Mouse (Mus musculus): ENCODE measurements around the gene Tctn3.
A peak's percentile ranks its signal among the peaks of the same experiment; 100 is the strongest.

The Tctn3 gene

DNA sequence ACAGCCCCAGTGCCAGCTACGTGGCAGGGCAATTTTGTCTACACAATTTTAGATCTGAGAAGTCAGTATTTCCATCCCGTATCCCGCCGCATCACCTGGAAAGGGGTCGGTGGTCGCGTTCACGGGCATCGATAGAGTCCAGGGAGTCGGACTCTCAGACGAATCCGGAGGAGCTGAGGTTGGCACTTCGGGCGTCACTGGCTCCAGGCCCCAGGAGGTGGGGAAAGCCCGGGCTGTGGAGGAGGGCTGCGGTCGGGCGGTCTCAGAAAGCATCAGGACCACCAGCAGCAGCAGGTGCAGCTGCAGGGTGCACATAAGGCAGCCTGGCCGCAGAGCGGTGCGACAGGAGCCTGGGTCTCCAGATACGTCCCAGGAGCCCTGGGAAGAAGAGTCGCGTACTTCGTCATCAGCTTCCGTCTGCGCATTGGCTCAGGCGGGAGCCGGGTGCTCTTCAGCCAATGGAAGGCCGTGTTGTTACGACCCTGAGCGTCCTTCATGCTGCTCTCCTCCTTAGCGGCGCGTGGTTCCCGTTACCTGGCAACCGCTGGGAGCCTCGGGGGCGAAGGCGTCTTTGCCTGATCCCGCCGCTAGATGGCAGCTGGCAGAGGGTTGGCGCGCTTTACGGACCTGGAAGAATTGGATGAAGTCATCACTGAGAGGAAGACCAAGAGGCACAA lies at the start of gene Tctn3, which contains the start of gene Entpd1:
Gene Tctn3, minus strand, starts transcription at position 404 of the 677 bp plus-strand sequence.
Gene Entpd1, plus strand, starts transcription at position 537 of the 677 bp plus-strand sequence.
- peak; percentile 98 for DNase-seq

DNA sequence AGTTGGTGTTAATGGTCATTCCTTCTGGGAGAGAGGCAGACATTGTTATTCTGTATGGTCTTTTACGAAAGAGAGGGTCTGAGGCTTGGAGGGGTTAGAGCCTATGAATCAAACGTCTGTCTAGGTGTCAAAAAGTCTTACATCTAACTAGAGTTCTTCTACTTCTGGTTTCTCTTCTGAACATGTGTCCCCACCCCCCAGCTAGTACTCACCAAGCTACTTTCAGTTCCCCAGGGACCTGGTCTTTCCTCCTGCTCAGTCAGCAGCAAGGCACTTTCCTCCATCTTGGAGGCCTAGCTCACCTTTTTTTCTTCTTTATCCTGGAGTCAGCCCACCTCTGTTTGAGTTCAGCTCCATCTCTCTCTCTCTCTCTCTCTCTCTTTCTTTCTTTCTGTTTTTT lies 49.1 kb upstream of the Tctn3 start:
- no peak for DNase-seq

DNA sequence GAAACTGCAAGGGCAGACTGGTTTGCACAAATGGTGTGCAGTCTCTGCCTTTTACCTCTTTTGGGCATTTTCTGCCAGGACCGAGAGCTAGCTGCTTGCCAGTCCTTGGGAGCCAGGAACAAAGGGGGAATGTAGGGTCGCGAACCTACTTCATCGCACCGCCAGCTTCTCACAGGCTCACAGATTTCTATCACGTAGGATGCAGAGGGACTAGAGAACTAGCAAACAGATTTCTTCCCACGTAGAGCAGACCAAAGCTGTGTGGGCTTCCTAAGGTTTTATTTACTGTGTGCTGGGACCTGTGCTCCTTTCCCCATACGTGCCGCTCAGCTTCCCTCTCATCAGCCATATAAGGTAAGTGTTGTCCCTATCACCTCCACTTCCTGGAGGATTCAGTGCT lies 48.5 kb upstream of the Tctn3 start:
- peak; percentile 47 for DNase-seq

DNA sequence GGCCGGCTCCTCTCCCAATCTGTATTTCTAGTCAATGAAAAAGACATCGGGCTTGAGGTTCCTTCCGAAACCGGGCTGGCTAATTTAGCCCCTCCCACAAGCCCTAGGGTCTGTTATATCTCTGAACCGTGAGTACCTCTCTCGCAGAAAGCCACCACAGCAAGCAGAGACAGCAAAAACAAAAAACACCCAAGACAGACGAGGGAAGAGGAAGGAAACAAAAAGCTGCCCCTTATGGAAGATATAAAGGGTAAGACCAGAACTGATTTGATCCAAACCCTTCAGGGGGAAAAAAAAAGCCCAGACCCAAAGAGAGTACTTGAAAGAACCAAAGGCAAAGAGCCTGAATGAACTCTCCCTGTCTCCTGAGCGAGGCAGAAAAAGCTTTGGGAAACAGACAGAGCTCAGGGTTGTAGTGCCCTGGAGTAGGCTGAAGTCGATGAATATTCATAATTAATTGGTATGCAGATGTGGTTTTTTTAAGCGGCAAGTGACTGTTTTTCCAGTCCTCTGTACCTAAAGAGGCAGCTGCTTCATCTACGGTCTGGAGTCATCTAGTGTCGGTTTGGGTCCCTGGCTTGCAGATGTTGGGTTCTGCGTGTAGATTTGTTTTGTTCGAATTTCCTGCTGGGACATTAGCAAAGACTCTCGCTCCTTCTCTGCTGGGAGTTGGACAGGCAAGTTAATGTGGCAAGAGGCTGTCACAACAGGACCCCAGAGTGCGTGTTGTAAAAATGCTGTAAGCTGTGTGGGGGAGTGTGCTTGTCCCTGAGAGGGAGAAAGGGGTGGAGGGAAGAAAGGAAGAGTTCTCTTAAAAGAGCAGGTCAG lies 47.8 kb upstream of the Tctn3 start:
- peak; percentile 58 for DNase-seq

DNA sequence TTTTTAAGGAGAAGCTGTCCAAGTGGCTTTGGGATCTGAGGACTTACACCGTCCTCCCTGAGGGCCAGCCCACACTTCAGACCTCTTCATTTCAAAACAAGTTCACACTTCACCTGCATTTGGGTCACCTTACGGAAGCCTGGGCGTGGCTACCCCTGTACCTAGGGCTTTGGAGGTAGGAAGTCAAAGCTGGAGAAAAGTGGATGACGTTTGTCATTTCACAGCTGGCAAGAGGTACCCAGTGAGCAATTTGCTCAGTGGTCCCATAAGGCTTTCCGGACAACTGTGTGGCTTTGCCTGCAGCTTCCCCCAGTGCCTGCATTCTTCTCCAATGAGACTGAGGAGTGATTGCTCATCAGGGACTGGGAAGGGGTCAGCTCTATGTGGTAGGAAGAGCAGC lies 46.9 kb upstream of the Tctn3 start:
- peak; percentile 8 for DNase-seq

DNA sequence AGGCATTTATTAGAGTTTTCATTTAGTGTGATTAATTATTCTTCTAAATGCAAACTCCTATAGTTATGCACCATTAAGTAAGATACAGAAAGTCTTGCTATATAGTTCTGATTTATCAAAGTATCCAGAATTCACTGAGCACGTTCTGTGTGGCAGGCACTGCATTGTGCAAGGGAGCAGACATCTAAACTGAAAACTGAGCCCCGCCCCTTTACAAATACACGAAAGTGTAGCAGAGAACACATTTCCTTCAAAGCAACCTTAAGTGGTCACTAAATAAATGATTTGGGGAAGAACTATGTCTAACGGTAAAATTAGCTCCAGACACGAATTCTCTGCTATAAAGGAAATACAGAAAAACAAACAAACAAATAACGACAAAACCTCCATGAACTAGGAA lies 46.2 kb upstream of the Tctn3 start:
- DNase-seq = no peak

DNA sequence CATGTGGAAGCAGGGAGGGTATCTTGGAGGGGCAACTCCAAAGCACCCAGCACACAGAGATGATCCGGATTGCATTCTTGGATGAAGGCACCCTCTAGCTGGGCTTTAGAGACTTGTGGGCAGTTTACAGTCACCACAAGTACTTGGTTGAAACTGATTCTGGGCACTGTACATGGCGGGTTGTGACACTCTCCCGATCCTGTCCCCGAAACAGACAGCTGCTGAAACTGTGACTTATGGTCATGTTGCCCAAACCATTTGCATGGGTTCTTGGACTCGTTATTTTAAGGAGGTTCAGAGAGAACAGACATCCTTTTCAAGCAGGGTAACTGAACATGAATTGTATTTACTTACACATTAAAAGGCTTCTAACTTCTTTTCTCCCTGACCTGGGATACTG lies 44.2 kb upstream of the Tctn3 start:
- no peak for DNase-seq

DNA sequence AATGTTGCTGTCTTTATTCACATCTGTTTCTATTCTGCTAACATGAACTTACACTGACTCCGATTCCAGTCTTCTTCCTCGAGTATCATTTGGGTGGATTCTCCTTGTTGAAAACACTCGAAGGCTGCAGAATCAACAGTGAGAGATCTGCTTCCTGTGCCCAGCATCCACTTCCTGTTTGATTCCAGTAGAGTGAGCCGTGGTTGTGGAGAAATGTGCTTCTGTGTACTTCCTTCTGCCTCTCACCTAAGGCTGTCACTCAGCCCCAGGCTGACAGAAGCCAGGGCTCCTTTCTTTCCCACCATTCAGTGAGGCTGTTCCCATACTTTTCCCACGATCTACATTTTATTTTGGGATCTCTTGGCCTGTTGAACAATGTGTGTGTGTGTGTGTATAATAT lies 38.1 kb upstream of the Tctn3 start:
- DNase-seq = no peak

DNA sequence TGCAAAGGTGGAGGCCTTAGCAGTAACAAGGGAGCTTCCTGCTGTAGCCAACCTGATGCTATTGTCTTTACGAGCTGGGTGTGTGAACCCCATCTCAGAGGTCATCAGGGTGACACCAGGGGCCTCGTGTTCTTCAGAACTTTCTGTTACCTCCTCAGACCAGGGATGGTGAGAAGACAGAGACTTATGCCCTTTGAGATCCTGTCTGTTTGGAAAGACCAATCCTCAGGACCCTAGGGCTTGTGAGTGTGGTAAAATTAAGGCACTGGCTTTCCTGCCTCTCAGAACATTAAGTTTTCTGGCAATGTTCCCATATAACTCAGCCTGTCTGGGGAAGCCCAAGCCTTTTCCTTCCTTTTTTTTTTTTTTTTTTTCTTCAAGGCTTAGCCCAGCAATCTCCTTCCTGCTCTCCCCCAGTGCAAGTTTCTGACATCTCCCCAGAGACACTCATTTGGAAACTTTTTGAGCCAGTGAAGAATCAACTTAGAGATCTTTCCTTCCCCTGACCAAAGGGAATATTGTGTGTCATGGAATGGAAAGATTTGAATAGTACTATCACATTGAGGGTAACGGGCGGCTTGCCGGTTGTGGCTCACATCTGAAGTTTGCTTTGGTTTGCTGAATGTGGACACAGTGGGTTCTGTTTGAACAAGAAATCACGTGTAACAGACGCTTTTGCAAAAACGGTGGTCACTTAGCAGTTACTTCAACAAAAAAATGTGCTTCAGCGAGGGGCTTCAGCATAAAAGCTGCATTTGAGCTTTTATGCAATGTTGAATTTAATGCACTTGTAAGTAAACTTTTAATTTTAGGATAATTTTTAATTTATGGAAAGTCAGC lies 35.5 kb upstream of the Tctn3 start:
- DNase-seq = peak; percentile 4

DNA sequence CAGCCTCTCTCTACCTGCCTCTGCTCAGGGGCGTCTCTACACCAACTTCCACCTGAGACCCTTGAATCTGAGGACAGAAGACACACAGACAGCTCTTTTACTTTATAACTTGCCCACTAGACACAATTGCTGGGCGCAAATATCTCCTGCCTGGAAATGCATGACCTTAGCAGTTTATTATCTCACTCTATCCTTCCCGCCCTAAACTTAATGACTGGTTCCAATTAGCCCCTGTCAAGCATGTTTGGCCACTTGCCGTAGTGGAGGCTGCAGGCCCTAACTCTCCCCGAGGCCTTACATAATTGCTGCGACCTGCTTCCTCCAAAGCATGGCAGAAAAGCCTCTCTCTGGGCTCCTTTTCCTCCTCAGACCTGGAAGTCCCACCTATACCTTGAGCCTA lies 34.3 kb upstream of the Tctn3 start:
- DNase-seq = peak; percentile 8

DNA sequence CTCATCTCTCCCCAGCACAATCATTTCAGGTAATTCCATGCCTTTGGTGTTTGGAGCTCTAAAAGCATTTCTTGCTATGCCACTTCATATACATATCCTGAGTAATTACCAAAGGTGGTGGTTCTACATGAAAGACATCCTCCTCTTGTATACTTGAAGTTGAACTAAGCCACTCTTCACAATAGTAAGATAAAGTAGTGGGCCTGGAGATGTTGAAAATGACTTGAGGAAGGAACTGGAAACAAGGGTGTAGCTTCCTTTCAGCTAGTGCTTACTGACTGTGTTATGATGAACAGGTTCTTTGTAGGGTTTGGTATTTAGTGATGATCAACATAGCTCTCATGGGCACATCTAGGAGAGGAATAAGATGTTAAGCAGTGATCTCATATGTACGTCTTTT lies 31.8 kb upstream of the Tctn3 start:
- DNase-seq = no peak

DNA sequence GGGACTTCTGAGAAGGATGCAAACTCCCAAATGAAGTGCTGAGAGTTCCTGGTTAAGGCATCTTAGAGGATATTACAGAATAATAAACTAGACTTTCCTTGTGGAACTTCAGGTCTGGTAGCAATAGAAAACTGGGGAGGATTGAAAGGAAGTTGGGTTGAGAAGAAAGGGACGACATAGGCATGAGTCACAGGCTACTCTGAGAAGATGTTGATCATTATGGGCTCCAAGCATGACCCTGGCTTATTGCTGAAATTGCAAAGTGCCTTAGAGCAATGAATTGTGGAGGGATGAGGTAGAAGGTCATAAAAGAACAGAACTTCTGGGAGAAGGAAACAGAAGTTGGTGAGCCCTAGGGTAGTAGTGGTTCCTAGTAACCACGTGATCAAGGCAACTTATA lies 28.8 kb upstream of the Tctn3 start:
- DNase-seq = no peak

DNA sequence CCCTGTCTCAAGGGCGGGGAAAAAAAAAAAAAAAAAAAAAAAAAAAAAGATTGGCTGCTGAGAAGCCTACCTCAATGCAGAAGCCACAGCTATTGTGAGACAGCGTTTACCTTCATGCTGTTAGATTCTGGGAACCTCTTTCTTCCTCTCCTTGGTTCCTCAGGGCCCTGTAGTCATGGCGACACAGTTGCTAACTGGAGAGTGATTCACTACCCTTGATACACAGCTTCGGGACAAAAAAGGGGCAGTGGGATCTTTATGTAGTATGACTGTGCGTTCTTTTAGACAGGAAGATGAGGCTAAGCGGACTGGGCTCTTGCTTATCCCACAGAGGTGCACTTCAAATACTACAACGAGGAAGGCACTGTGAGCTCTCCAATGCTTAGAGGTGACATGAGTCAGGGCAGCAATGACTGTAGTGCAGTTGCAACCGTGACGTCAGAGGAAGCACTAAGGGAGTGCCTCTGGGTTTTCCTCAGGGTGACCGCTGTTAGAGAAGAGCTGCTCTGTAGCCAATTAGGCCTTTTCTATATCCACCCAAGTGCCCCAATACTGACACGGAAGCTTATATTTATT lies 27.8 kb upstream of the Tctn3 start:
- DNase-seq = no peak

DNA sequence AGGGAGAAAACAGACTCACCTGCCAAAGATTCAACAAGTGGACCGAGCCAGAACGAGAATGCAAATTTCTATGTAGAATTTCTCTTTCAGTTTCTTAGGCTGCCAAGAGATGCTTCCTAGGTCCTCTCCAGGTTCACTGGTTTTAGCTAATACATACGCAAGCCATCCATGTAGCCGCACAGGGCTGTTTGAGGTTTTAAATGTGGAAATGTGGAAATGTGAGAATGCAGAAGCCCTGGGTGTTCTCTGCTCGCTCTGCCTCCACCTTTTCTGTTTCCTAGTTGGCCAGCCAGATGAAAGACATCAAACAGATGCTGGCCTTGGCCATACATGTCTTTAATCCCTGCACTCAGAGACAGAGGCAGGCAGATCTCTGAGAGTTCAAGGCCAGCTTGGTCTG lies 26.5 kb upstream of the Tctn3 start:
- DNase-seq = no peak

DNA sequence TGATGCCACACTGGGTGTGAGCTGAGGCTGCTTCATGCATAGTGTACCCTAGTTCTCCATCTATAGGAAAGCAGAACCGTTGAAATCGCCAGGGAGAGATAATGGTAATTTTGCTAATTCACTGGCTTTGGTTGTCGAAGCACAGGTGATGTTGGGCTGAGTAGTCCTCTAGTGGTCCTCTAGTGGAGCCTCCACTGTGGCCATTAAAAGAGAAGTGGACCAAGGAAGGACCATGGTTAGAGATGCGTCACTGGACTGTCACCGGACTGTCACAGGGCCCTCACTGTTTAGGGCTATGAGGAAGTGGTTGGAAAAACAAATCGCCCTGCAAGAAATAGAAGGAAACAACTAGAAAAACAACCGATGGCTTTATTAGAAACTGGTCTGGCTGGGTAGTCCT lies 25.6 kb upstream of the Tctn3 start:
- DNase-seq = no peak

DNA sequence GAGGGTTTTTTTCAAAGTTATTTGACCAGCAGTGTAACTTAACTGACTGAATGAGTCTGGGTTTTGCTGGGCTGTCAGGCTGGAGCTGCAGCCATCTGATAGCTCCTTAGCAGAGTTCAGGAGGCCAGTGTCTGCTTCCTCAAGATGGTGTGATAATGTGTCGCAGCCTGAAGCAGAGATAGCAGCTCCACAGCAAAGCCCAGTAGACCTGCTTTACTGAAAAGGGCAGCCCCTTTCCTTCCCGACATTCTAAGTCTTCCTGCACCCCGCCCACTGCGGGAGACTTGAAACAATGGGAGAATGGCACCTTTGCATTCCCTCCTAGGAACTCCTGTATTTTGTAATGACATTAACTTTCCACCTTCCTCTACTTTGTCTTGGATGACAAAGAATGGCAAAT lies 25.1 kb upstream of the Tctn3 start:
- no peak for DNase-seq

DNA sequence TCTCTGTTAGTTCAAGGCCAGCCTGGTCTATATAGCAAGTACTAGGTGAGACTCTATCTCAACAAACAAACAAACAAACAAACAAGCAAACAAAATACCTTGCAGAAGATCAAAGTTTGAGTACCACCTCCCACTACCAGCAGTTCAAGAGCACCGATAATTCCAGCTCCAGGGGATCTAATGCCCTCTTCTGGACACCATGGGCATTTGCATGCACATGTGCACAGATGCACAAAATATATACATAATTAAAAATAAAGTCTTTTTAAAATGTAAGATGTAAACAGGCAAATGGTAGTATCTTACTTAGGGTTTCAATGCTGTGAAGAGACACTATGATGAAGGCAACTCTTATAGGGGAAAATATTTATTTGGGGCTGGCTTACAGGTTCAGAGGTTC lies 21.1 kb upstream of the Tctn3 start:
- no peak for DNase-seq

DNA sequence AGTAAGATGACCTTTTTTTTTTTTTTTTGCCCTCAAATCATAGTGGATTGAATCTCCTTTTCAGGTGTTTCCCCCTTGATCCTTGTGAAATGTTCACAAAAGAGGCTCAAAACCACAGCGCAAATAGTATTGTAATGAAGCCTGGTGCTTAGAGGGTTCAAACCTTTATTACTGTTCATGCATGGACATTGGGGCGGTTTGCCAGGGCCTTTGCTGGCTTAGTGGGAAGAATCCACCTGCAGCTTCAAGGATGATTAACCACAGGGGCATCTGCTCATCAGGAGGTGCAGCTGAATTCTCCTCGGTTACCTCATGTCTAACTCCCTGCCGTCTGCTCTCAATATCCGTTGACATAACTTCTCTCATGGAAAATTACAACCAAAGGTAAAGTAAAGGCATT lies 20.6 kb upstream of the Tctn3 start:
- no peak for DNase-seq

DNA sequence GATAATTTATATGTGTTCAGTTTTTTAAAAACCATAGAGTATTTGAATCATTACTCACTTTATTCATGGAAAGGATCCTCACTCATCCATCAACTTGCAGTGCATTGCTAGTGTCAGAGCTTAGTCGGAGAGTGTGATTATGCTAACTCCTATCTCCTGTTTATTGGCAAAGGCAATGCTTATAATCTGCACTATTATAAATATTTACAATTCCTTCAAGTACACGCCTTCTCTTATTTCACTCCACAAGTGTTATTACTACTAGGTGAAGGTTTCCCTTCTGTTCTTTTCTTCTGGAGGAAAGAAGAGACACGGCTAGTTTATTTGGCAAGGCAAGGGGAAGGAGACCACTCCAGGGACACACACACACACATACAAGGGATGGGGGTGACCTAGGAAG lies 20.2 kb upstream of the Tctn3 start:
- no peak for DNase-seq

DNA sequence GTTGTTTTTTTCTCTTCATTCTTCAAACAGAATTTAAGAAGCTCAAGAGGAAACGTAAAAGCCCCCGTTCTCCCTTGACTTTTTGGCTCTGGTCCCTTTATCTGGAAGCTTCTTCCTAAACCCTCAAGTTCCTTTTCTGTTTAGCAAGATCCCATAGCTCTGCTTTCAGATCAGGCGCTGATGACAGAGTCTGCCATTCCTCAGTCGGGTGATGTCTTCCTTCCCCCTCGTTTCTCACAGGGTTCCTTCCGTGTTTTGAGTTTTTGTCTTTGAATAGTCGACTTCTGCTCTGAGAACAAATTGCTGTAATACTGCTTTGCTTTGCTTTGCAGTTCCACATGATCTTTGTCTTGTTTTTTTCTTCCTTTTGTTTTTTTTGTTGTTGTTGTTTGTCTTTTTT lies 18.6 kb upstream of the Tctn3 start:
- no peak for DNase-seq

DNA sequence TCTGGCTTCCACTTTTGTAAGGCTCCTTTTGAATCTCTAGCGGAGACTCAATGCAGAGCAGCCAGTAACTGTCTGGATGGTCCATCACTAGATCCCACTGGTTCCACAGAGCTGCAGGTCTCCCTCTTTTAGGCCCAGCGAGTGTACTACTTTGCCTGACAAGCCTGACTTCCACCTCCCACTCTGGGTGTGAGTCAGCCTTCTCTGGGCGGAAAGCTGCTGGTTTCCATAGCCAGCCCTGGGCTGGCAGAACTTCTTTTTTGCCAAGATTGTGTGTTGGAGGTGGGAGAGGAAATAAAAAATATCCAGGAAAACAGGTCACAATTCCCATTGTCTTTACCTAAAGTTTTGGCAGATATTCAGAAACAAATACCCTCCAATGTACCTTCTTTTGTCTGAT lies 18.1 kb upstream of the Tctn3 start:
- no peak for DNase-seq

DNA sequence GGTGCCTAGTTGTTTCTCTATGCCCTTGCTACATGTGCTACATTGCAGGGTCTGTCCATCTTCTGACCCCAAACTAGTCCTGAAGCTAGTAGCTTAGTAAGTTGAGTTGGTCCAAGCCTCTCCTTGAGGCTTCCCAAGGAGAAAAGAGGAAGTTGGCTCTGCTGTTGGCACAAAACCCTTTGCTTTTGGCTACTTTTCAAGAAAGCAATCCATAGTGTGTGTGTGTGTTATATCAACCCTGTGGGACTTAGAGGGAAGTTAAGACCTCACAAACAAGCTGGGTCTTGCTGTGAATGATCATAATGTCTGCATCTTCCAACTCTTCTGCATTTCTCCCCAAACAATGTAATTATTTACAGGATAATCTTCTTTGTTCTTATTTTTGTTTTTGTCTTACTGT lies 16.9 kb upstream of the Tctn3 start:
- DNase-seq = no peak

DNA sequence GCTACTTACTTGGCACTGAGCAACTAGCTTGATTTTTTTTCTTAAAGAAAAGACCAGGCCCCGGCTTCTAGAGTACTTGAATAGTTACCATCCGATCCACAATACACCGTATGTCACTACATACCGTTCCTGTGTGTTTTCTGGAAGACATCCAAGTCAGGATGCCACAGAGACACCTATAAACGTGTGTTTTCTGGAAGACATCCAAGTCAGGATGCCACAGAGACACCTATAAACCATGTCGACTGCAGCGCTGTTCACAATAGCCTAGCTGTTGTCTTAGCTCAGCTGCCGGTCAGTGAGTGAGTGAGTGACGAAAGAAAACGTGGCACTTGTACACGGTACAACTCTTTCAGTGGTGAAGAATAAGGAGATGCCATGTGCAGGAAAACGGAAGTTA lies 13.9 kb upstream of the Tctn3 start:
- DNase-seq = no peak
